Mouse (Mus musculus): ENCODE measurements around the gene Scaf4.

DNA sequence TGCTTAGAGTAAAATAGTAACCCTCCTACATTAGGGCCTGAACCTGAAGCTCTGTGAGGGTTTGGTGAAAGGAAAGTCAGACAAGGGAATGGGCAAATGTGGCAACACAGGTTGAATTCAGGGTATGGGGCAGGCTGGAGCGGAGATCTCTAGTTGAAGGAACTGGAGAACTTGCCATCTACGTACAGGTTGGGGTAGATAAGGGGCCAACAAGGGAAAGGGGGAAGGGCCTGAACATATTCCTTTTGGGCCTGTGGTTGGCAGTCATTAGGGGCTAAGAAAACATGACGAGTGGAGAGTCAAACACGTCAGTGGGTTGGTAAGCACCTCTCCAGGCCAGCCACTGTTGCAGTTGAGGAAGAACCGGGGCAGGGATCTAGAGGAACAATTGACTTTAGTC lies 104.4 kb downstream of the Scaf4 start:
- TF ChIP-seq ZC3H11A (IDR thresholded peaks at IDR 0.05; ENCODE audit: borderline replicate concordance, low read depth, low read length) (no peak), MAFK (IDR thresholded peaks at IDR 0.05; ENCODE audit: insufficient read depth, low read depth, low read length) (no peak)

Measured in ES-E14 (cell line).